Mouse (Mus musculus): ENCODE data around the gene Krtdap.
"Not testable (repeated sequence)": the region's sequence is repeated elsewhere in the genome, so short reads cannot be mapped to it uniquely, and the experiment has no call there.

- not testable (repeated sequence) for TF ChIP-seq CTCF, EP300 (IDR thresholded peaks at IDR 0.05; ENCODE audit: low read depth)
These were observed 45.1 kb upstream of the Krtdap start for GRCm38 (mm10) chr7:30742570-30742969.

All from liver, embryonic 14.5 days (tissue).